Mouse (Mus musculus) heart, embryonic 14.5 days (tissue): ENCODE measurements around the gene Lamb2. TPM values are rescaled to one million over a fixed set of nuclear protein-coding genes. Genes with fewer than 3 reads are reported as not detected.

Source experiments
- ATAC-seq: fragments of 200-750 bp; cut with Nextera tagmentation; 2 replicates; pipeline ENCODE4 v1.8.0; 2017; ENCODE audit warnings: low read depth, moderate TSS enrichment; ENCODE audit not compliant: insufficient number of reproducible peaks, insufficient read depth, low FRiP score
- H3K27ac ChIP-seq, 2 experiments: fragments of 200-500 bp in 1 of 2; fragments of 300-500 bp in 1 of 2; sonication (generic) in 1 of 2; replicated peaks in 1 of 2; 2 replicates each; pipeline ENCODE4 v1.5.1; 2012 to 2014; ENCODE audit warnings: low read depth in 2 of 2, low read length in 2 of 2, control low read depth in 1 of 2, mild to moderate bottlenecking in 1 of 2, mixed read lengths in 1 of 2; ENCODE audit not compliant: control insufficient read depth in 1 of 2, insufficient read depth in 1 of 2
- H3K27me3 ChIP-seq: fragments of 300-500 bp; sonication (generic); 2 replicates; pipeline ENCODE4 v1.6.1; 2014; ENCODE audit warnings: mild to moderate bottlenecking, low read length, control low read depth; ENCODE audit not compliant: control insufficient read depth, insufficient read depth
- H3K36me3 ChIP-seq: fragments of 300-500 bp; sonication (generic); 2 replicates; pipeline ENCODE4 v1.6.1; 2014; ENCODE audit warnings: mild to moderate bottlenecking, control low read depth, low read length, mixed read lengths; ENCODE audit not compliant: control insufficient read depth, insufficient read depth
- H3K4me1 ChIP-seq, 2 experiments: fragments of 200-500 bp in 1 of 2; fragments of 300-500 bp in 1 of 2; sonication (generic) in 1 of 2; 2 replicates each; pipeline ENCODE4 v1.6.1; 2012 to 2014; ENCODE audit warnings: low read length in 2 of 2, control low read depth in 1 of 2, mixed read lengths in 1 of 2; ENCODE audit not compliant: control insufficient read depth in 2 of 2, insufficient read depth in 2 of 2
- H3K4me2 ChIP-seq: fragments of 300-500 bp; sonication (generic); 2 replicates; pipeline ENCODE4 v1.6.1; 2014; ENCODE audit warnings: mild to moderate bottlenecking, low read length
- H3K4me3 ChIP-seq, 2 experiments: fragments of 200-500 bp in 1 of 2; fragments of 300-500 bp in 1 of 2; sonication (generic) in 1 of 2; 2 replicates each; pipeline ENCODE4 v1.5.1; 2012 to 2014; ENCODE audit warnings: low read length in 2 of 2, mild to moderate bottlenecking in 2 of 2, control low read depth in 1 of 2, low read depth in 1 of 2, moderate library complexity in 1 of 2; ENCODE audit not compliant: control insufficient read depth in 1 of 2, insufficient read depth in 1 of 2
- H3K9ac ChIP-seq: fragments of 300-500 bp; sonication (generic); 2 replicates; pipeline ENCODE4 v1.6.1; 2014; ENCODE audit warnings: mild to moderate bottlenecking, low read length
- H3K9me3 ChIP-seq: fragments of 300-500 bp; sonication (generic); 2 replicates; pipeline ENCODE4 v1.6.1; 2016; ENCODE audit warnings: low read length, control low read depth; ENCODE audit not compliant: control insufficient read depth
- WGBS: fragments of 180-500 bp; shearing (Covaris S2); extraction: QIAGEN DNeasy Blood & Tissue Kit; methylation state at CpG from one replicate; pipeline ENCODE4 v1.1.7; 2014; 5-methylcytosine and 5-hydroxymethylcytosine counted together
- polyA plus RNA-seq: library from polyadenylated mRNA; unstranded; fragments of >200 nt; fragmentation: Nextera tagmentation; extraction: Ambion mirVana; gene quantifications from 2 replicates; pipeline ENCODE4 v1.2.1, GENCODE M21; 2014

Gene Lamb2
- 38.9 and 41.5 TPM in 2 replicates for polyA plus RNA-seq

DNA sequence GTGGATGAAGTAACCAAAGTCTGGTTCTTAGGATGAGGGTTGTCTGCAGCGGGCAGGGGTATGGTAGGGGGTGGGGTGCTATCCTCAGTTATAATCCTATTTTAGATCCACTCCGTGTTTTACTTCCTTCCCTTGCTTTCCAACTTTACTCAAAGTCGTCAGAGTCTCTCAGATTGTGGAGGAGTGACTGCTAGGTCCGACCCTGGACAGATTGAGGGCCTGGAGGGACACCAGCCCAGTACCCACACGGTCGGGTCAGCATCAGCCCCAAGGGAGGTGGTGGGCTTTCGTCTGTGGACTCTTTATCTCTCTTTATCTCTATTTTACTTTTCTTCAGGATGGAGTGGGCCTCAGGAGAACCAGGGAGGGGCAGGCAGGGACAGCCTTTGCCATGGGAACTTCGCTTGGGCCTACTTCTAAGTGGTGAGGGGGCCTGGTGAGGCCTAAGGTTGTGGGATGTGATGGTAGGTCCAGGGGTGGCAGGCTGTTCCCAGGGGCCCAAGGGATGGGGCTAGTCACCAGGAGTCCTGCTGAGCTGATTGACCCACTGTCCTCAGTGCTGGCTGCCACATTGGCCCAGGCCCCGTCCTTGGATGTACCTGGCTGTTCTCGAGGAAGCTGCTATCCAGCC is at the start of gene Lamb2:
Lamb2 (plus strand) TSS at position 16 of the 631 bp plus-strand sequence.
- H3K4me2 ChIP-seq, result peak within 1 kb of the TSS; percentile 96
- no peaks in the 10 kb centered on the region for H3K27me3 ChIP-seq
- peaks cover 36% of the 10 kb centered on the region for H3K36me3 ChIP-seq
- peak within 1 kb of the TSS; percentile 90 for H3K27ac ChIP-seq
- WGBS, result 8% methylated on average over 10 of the region's 10 CpGs
- H3K9ac ChIP-seq, result peak within 1 kb of the TSS; percentile 92
- H3K4me1 ChIP-seq, result peaks cover 26 to 28% of the 10 kb centered on the region in 2 experiments
- no peaks in the 10 kb centered on the region for H3K9me3 ChIP-seq
- peak within 1 kb of the TSS; percentile 60 to 83 for H3K4me3 ChIP-seq
- ATAC-seq, result peak; percentile 51

DNA sequence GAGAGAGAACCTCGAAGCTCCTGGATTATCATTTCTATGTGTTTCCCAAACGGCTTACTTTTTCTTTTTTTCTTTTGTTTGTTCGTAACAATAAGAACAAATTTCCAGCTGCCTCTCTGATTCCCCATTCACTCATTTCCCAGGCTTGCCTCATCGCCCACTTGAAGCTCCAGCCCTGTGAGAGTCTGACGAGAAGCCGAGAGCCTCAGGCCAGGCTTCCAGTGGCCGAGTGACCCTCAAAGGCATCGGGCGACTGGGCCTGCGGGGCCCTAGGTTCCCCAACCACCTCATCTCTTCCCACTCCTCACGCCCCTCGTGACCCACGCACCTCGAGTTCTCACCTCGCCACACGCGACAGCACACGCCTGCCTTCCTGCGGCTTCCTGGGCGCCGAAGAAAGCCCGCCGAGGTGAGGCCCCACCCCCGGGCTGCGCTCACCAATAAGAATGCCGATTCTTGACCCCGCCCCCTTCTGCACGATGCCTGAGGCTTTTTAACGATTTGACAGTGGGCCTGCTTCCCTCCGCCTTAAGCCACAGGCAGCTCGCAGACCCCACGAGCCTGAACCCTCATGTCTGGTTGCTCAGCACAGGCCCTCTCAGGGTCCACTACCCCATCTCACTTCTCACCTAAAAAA is 48.0 kb upstream of the Lamb2 start:
- whole genome bisulfite sequencing, result 32% methylated on average over 32 of the region's 32 CpGs
- H3K4me3 ChIP-seq, result peak overlapping the region; percentile 21 to 38
- H3K36me3 ChIP-seq, result no peaks in the 10 kb centered on the region
- no peaks in the 10 kb centered on the region for H3K27me3 ChIP-seq
- no peak overlapping the region for H3K27ac ChIP-seq
- H3K9me3 ChIP-seq, result no peaks in the 10 kb centered on the region
- peak overlapping the region; percentile 59; the same call in 1 of the 2 replicates for H3K9ac ChIP-seq
- H3K4me2 ChIP-seq, result peak overlapping the region; percentile 63
- no peaks in the 10 kb centered on the region; a peak in 1 of 4 replicates for H3K4me1 ChIP-seq
- no peak for ATAC-seq

- Histone ChIP-seq H3K27me3 (no peaks in the 10 kb centered on the region), H3K36me3 (no peaks in the 10 kb centered on the region), H3K9me3 (no peaks in the 10 kb centered on the region), H3K27ac (no peak within 1 kb of the TSS), H3K4me1 (peaks cover 3 to 14% of the 10 kb centered on the region in 2 experiments), H3K4me3 (no peak within 1 kb of the TSS), H3K4me2 (no peak within 1 kb of the TSS), H3K9ac (no peak within 1 kb of the TSS)
- 67% methylated on average over 3 of the region's 3 CpGs for WGBS
- ATAC-seq, result no peak
Observed at GRCm38 (mm10) chr9:108436182-108436581, 43.4 kb upstream of the Lamb2 start, which contains the start of gene BC048562. BC048562 (plus strand) TSS chr9:108436482.

DNA sequence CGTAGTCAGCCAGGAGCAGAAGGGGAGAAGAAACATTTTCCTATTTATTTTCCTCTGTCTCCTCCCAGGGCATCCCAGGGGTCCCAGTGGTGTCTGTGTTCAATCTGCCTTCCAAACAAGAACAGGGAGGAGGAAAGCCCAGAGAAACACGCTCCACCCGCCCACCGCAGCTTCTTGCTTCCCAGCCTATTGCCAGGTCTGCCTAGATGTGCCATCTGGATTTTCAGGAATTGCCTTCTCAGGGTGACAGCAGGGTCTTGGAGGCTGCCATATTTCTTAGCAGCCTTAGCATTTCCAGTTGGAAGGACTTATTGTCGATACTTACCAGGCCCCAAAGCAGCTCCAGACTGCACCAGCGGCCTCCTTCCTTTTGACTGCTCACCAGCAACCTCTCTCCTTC is 40.4 kb upstream of the Lamb2 start:
- Histone ChIP-seq H3K4me3 (no peak overlapping the region), H3K27me3 (no peaks in the 10 kb centered on the region), H3K4me1 (peaks cover 3 to 23% of the 10 kb centered on the region in 2 experiments), H3K27ac (no peak overlapping the region), H3K4me2 (no peak overlapping the region), H3K9me3 (no peaks in the 10 kb centered on the region), H3K9ac (no peak overlapping the region), H3K36me3 (no peaks in the 10 kb centered on the region)
- ATAC-seq, result no peak
- 82% methylated on average over 6 of the region's 6 CpGs for WGBS

- H3K4me3 ChIP-seq, result no peak overlapping the region
- peaks cover 6 to 24% of the 10 kb centered on the region in 2 experiments for H3K4me1 ChIP-seq
- no peak for ATAC-seq
- peak overlapping the region in 1 of 2 experiments; percentile 17; a peak in 3 of 4 replicates for H3K27ac ChIP-seq
- no peak overlapping the region for H3K9ac ChIP-seq
- H3K36me3 ChIP-seq, result no peaks in the 10 kb centered on the region
- no peak overlapping the region for H3K4me2 ChIP-seq
- H3K9me3 ChIP-seq, result no peaks in the 10 kb centered on the region
- no peaks in the 10 kb centered on the region for H3K27me3 ChIP-seq
- WGBS, result 64% methylated on average over 5 of the region's 5 CpGs
Observed at GRCm38 (mm10) chr9:108440485-108440884, 39.1 kb upstream of the Lamb2 start.

DNA sequence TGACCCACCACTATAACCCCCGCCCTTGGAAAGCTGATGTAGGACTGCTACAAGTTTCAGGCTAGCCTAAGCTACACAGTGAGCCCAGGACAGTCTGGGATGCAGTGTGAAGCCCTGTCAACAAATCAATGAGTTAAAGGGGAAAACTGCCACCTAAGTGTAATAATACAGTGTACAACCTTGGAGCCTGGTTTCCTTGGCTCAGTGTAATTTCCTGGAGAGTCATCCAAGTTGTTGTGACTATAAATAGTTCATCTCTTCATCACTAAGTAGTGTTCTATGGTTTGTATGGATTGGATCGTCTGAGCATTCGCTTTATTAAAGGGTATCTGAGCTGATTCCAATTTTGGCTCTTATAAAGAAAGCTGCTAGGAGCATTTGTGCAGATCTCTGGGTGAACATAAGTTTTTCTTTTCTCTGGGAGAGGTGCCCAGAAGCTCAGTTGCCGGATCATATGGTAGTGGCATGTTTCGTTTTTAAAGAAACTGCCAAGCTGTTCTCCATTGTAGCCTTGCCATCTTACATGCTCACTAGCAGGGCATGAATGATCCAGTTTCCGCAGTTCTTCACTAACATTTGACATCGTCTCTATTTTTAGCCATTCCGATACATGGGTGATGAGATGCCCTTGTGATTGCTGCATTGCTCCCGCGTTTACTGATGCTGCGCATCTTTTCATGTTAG is 38.2 kb upstream of the Lamb2 start:
- Histone ChIP-seq H3K4me1 (peaks cover 6 to 28% of the 10 kb centered on the region in 2 experiments), H3K4me2 (peak overlapping the region; percentile 19; the same call in 1 of the 2 replicates), H3K4me3 (no peak overlapping the region), H3K9ac (peak overlapping the region; percentile 14; the same call in 1 of the 2 replicates), H3K36me3 (no peaks in the 10 kb centered on the region), H3K27me3 (no peaks in the 10 kb centered on the region), H3K9me3 (no peaks in the 10 kb centered on the region), H3K27ac (peak overlapping the region; percentile 31 to 33; a peak in 3 of 4 replicates)
- peak; percentile 13; the same call in 1 of the 2 replicates for ATAC-seq
- WGBS, result 43% methylated on average over 11 of the region's 11 CpGs

DNA sequence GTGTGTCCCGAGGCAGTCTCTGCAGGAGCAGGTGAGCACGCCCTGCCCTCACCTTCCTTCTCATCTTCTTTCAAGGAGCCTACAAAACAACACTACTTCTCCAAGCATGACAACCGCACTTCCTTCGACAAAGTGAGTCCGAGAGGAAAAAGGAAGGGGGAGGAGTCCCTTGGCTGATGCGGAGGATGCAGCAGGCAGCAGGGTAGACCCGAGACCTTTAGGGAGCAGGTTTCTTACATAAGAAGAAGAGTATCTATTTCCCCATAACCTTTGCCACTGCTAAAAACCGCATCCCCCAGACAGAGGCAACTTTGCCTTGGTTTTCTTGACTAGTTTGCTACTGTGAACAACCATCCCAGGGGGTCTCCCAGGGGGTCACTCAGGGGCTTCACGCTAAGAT is 34.4 kb upstream of the Lamb2 start:
- WGBS, result 67% methylated on average over 9 of the region's 9 CpGs

More for the DNA sequence above, 34.4 kb upstream of the Lamb2 start:
- Histone ChIP-seq H3K27me3 (no peaks in the 10 kb centered on the region), H3K4me3 (no peak overlapping the region), H3K9me3 (no peaks in the 10 kb centered on the region), H3K36me3 (peaks cover 26% of the 10 kb centered on the region), H3K9ac (no peak overlapping the region), H3K4me1 (peaks cover 20 to 44% of the 10 kb centered on the region in 2 experiments), H3K4me2 (no peak overlapping the region), H3K27ac (no peak overlapping the region)
- no peak for ATAC-seq
